Mouse (Mus musculus): ENCODE measurements at regions not wholly inside any gene's neighbourhood (a gene's known extent, or its start where the extent isn't known, plus 50 kb on each side); places are given as distances from the start of the nearest gene placed in this dataset.
A peak's percentile ranks its signal among the peaks of the same experiment; 100 is the strongest.

GRCm38 (mm10) chr7:34587239-34587638 is 69.3 kb downstream of the Kctd15 start:
- Histone ChIP-seq H3K4me1 (ENCODE audit: control insufficient read depth, insufficient read depth, low read length) (no peaks in the 10 kb centered on the region), H3K4me2 (replicated peaks; ENCODE audit: low read depth, low read length, severe bottlenecking) (no peak overlapping the region), H3K9me3 (ENCODE audit: control insufficient read depth, low read length) (no peaks in the 10 kb centered on the region; the same call in 1 of the 2 replicates), H3K4me3 (replicated peaks; ENCODE audit: low read length) (no peak overlapping the region), H3K9ac (ENCODE audit: low read depth, low read length, severe bottlenecking) (no peak overlapping the region), H3K27ac (replicated peaks; ENCODE audit: low read depth, low read length) (no peak overlapping the region), H3K27me3 (ENCODE audit: control insufficient read depth, insufficient read depth, low read length) (no peaks in the 10 kb centered on the region), H3K36me3 (ENCODE audit: control insufficient read depth, insufficient read depth, low read length) (no peaks in the 10 kb centered on the region)
- WGBS = 97% methylated on average over 3 of the region's 3 CpGs
- ATAC-seq (ENCODE audit: low FRiP score, low read depth) (no peak), DNase-seq (ENCODE audit: low spot score) (no peak)
- TF ChIP-seq POLR2A (IDR thresholded peaks at IDR 0.05; ENCODE audit: borderline replicate concordance, extremely low read depth, insufficient read depth, insufficient read length) = no peak

DNA sequence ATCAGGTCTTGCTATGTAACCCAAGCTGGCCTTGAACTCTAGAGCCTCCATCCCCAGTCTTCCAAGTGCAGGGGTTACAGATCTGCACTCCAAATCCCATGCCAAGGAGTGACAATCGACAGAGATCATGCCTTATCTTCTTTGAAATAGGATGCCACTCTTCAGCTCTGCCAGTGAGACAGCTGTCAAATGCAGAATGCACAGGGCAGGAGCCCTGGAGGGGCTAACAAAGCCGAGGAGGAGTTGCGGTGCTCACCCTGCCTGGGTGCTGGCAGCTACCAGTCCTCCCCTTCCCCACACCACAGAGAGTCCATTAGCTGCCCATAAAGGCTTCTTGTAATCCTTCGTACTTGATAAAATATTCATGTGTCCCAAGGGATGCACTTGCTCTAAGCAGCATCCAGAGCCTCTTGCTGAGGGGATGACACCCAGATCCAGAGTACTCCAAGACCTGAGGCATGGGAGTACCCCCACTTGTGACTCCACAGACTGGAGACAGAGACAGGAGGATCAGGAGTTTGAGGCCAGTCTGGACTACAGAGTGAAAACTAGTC is 71.1 kb downstream of the Kctd15 start:
- DNase-seq (ENCODE audit: low spot score) = no peak
- 60% methylated on average over 4 of the region's 4 CpGs for WGBS
- Histone ChIP-seq H3K9me3 (ENCODE audit: control insufficient read depth, low read length) (no peaks in the 10 kb centered on the region; the same call in 1 of the 2 replicates), H3K27ac (replicated peaks; ENCODE audit: low read depth, low read length) (no peak overlapping the region), H3K27me3 (ENCODE audit: control insufficient read depth, insufficient read depth, low read length) (no peaks in the 10 kb centered on the region), H3K4me3 (replicated peaks; ENCODE audit: low read length) (no peak overlapping the region), H3K4me2 (replicated peaks; ENCODE audit: low read depth, low read length, severe bottlenecking) (no peak overlapping the region), H3K4me1 (ENCODE audit: control insufficient read depth, insufficient read depth, low read length) (no peaks in the 10 kb centered on the region), H3K9ac (ENCODE audit: low read depth, low read length, severe bottlenecking) (no peak overlapping the region), H3K36me3 (ENCODE audit: control insufficient read depth, insufficient read depth, low read length) (no peaks in the 10 kb centered on the region)
- no peak for TF ChIP-seq POLR2A (IDR thresholded peaks at IDR 0.05; ENCODE audit: borderline replicate concordance, extremely low read depth, insufficient read depth, insufficient read length)
- ATAC-seq (ENCODE audit: low FRiP score, low read depth) = no peak

DNA sequence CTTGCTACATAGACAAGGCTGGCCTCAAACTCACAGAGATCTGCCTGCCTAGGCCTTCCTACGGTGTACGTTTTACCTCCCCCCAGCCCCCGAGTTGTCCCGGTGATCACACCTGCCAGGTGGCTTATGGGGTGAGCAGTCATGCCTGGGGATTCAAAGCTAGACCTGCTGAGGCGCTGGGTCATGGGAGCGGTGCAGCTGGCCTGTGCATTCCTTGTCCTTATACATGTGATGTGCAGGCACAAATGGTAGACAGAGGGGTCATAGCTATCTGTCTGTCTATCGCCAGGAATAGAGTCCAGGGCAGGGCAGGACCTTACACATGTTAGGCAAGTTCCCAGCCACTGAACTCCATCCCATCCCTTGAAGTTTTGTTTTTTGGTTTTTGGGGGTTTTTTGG is 71.7 kb downstream of the Kctd15 start:
- Histone ChIP-seq H3K27ac (replicated peaks; ENCODE audit: low read depth, low read length) (no peak overlapping the region), H3K4me2 (replicated peaks; ENCODE audit: low read depth, low read length, severe bottlenecking) (no peak overlapping the region), H3K4me3 (replicated peaks; ENCODE audit: low read length) (no peak overlapping the region), H3K9me3 (ENCODE audit: control insufficient read depth, low read length) (no peaks in the 10 kb centered on the region; the same call in 1 of the 2 replicates), H3K9ac (ENCODE audit: low read depth, low read length, severe bottlenecking) (no peak overlapping the region), H3K4me1 (ENCODE audit: control insufficient read depth, insufficient read depth, low read length) (no peaks in the 10 kb centered on the region), H3K36me3 (ENCODE audit: control insufficient read depth, insufficient read depth, low read length) (no peaks in the 10 kb centered on the region), H3K27me3 (ENCODE audit: control insufficient read depth, insufficient read depth, low read length) (no peaks in the 10 kb centered on the region)
- ATAC-seq (ENCODE audit: low FRiP score, low read depth) (no peak), DNase-seq (ENCODE audit: low spot score) (no peak)
- 83% methylated on average over 7 of the region's 7 CpGs for WGBS
- no peak for TF ChIP-seq POLR2A (IDR thresholded peaks at IDR 0.05; ENCODE audit: borderline replicate concordance, extremely low read depth, insufficient read depth, insufficient read length)

DNA sequence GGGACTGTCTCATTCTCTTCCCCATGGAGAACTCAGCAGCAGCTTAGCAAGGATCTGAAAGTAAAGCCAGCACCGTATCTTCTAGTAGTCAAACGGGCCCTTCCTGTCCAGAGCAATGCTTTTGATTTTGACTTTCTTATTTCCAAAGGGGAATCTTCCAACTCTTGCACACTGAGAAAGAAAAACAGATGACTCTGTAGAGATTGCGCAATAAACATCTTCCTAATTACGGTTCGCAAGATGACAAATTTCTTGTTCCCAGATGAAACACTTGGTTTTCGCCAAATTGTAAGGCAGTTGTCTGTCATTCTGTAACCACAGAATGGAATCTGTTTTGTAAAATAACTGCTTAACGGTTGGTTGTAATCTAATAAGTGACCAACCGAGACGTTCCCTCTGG is 75.7 kb downstream of the Kctd15 start:
- 0 out of 2 replicates have a peak, but pooled peaks cover 8% of the 10 kb centered on the region for H3K9me3 ChIP-seq (ENCODE audit: control insufficient read depth, low read length)
- no peaks in the 10 kb centered on the region for H3K27me3 ChIP-seq (ENCODE audit: control insufficient read depth, insufficient read depth, low read length)
- H3K27ac ChIP-seq (replicated peaks; ENCODE audit: low read depth, low read length) = no peak overlapping the region
- no peak for TF ChIP-seq POLR2A (IDR thresholded peaks at IDR 0.05; ENCODE audit: borderline replicate concordance, extremely low read depth, insufficient read depth, insufficient read length)
- no peak overlapping the region for H3K4me2 ChIP-seq (replicated peaks; ENCODE audit: low read depth, low read length, severe bottlenecking)
- H3K36me3 ChIP-seq (ENCODE audit: control insufficient read depth, insufficient read depth, low read length) = no peaks in the 10 kb centered on the region
- ATAC-seq (ENCODE audit: low FRiP score, low read depth) (no peak), DNase-seq (ENCODE audit: low spot score) (no peak)
- no peak overlapping the region for H3K4me3 ChIP-seq (replicated peaks; ENCODE audit: low read length)
- 83% methylated on average over 9 of the region's 9 CpGs for WGBS
- H3K4me1 ChIP-seq (ENCODE audit: control insufficient read depth, insufficient read depth, low read length) = no peaks in the 10 kb centered on the region
- no peak overlapping the region for H3K9ac ChIP-seq (ENCODE audit: low read depth, low read length, severe bottlenecking)

DNA sequence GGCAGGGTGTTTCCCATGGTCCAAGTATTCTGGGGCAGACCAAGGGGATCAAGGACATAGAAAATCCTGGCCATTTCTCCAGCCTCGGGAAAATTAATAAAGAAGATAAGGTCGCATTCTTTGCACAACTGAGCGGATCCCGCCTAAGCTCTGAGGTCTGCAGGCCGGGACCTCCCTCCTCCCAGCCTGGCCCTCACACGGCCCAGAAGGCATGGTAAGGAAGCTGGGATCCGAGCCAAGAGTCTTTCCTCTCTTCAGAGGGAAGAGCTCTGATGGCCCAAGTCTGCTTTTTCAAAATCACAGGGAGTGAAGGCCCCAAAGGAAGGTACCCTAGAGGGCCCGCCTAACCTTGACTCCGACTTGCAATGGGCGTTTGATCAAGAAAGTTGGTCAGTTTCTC is 85.2 kb downstream of the Kctd15 start:
- Histone ChIP-seq H3K27me3 (ENCODE audit: control insufficient read depth, insufficient read depth, low read length) (no peaks in the 10 kb centered on the region), H3K4me3 (replicated peaks; ENCODE audit: low read length) (no peak overlapping the region), H3K4me2 (replicated peaks; ENCODE audit: low read depth, low read length, severe bottlenecking) (peak overlapping the region; percentile 60), H3K9me3 (ENCODE audit: control insufficient read depth, low read length) (no peaks in the 10 kb centered on the region), H3K9ac (ENCODE audit: low read depth, low read length, severe bottlenecking) (no peak overlapping the region), H3K4me1 (ENCODE audit: control insufficient read depth, insufficient read depth, low read length) (peaks cover 18% of the 10 kb centered on the region), H3K36me3 (ENCODE audit: control insufficient read depth, insufficient read depth, low read length) (no peaks in the 10 kb centered on the region), H3K27ac (replicated peaks; ENCODE audit: low read depth, low read length) (no peak overlapping the region)
- ATAC-seq (ENCODE audit: low FRiP score, low read depth) (no peak), DNase-seq (ENCODE audit: low spot score) (peak; percentile 53)
- WGBS = 52% methylated on average over 10 of the region's 10 CpGs
- no peak for TF ChIP-seq POLR2A (IDR thresholded peaks at IDR 0.05; ENCODE audit: borderline replicate concordance, extremely low read depth, insufficient read depth, insufficient read length)
